Mouse (Mus musculus) ES-E14 (cell line): ENCODE measurements at regions not wholly inside any gene's neighbourhood (a gene's known extent, or its start where the extent isn't known, plus 50 kb on each side); places are given as distances from the start of the nearest gene placed in this dataset.

Experiments used
- CHD2 ChIP-seq: IDR thresholded peaks from 2 replicates; pipeline ENCODE4 v1.6.1; 2014; ENCODE audit warnings: mild to moderate bottlenecking, low read depth, low read length, inconsistent platforms
- MAFK ChIP-seq: IDR thresholded peaks from 2 replicates; pipeline ENCODE4 v1.6.1; 2014; ENCODE audit warnings: mild to moderate bottlenecking, low read depth, low read length, inconsistent platforms; ENCODE audit not compliant: insufficient read depth

DNA sequence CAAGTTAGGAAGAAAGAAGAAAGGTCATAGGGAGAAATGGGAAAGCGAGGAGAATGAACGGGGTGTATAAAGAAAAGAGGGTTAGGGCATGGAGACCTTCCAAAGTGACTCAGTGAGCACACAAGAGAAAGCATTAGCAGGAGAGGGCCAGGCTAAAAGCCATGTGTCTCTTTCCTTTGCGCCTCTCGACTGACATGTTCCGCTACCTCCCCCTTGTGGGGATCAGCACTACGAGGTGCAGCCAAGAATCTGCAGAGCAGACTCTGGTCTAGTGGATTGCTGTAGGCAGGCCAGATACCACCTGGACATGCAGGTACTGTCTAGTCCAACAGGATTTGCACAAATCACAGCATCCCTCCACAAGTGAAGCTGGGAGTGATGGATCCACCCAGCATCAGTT lies 54.0 kb downstream of the Kcna5 start:
- TF ChIP-seq CHD2 (no peak), MAFK (no peak)
